Mouse (Mus musculus): ENCODE results near the gene Gng5. TPM values are rescaled to one million over a fixed set of nuclear protein-coding genes. Genes with fewer than 3 reads are reported as not detected.

Gene Gng5
- 48.5 and 59.4 TPM in 2 replicates for polyA plus RNA-seq (2012; ENCODE audit: low replicate concordance)

DNA sequence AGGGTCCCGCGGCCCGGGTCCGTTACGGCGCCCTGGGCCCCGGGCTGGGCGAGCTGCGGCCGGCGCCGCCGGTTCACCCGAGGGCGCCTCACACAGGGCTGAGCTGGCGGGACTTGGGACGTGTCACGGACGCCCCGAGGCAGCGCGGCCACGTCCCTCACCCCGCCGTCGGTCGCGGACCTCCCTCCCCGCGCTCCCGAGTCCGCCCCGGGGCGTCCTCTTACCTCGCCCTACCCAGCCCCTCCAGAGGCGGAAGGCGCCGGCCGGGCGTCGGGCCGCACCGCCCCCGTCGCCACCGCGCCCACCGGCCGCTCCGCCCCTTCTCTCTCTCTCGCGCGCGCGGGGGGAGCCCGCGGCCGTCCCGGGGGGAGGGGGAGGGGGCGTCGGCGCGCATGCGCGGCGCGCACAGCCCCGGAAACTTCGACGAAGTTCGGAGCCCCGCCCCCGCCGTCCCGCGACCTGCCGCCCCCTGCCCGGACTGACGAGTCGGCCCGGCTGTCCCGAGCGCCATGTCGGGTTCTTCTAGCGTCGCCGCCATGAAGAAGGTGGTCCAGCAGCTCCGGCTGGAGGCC is at the start of gene Gng5, which contains the start of gene Spata1:
Gene Gng5, plus strand, starts transcription at position 377 of the 572 bp plus-strand sequence.
Gene Spata1, minus strand, starts transcription at position 323 of the 572 bp plus-strand sequence.

GRCm38 (mm10) chr3:146520798-146521651 is 21.4 kb downstream of the Gng5 start, which contains the start of gene Rpf1:
Rpf1 (minus strand) TSS chr3:146521429.

Other genes starting within 250 kb of the Gng5 start
- gene Ssx2ip, start 95.2 kb upstream of the Gng5 start, polyA plus RNA-seq (2012; ENCODE audit: low replicate concordance), result 8.4 and 11.3 TPM in 2 replicates
- gene Ctbs, start 50.0 kb upstream of the Gng5 start, polyA plus RNA-seq (2012; ENCODE audit: low replicate concordance), result 7.8 and 18.0 TPM in 2 replicates
- gene Spata1, start 54 bp upstream of the Gng5 start, polyA plus RNA-seq (2012; ENCODE audit: low replicate concordance), result 0.09 and 0.55 TPM in 2 replicates
- 10.2 and 13.3 TPM in 2 replicates for gene Rpf1, start 21.6 kb downstream of the Gng5 start, polyA plus RNA-seq (2012; ENCODE audit: low replicate concordance)
- 0.08 TPM in 1 of 2 replicates, not detected in the other for gene Uox, start 70.6 kb downstream of the Gng5 start, polyA plus RNA-seq (2012; ENCODE audit: low replicate concordance)
- gene Dnase2b, start 115.8 kb downstream of the Gng5 start, polyA plus RNA-seq (2012; ENCODE audit: low replicate concordance), result not detected in 2 replicates
- gene 4930503B20Rik, start 151.5 kb downstream of the Gng5 start, polyA plus RNA-seq (2012; ENCODE audit: low replicate concordance), result not detected in 2 replicates
- gene Samd13, start 185.8 kb downstream of the Gng5 start, polyA plus RNA-seq (2012; ENCODE audit: low replicate concordance), result not detected in 2 replicates